Mouse (Mus musculus): Measurements from ENCODE around the gene Rgma.
A peak's percentile ranks its signal among the peaks of the same experiment; 100 is the strongest.

Rgma gene

DNA sequence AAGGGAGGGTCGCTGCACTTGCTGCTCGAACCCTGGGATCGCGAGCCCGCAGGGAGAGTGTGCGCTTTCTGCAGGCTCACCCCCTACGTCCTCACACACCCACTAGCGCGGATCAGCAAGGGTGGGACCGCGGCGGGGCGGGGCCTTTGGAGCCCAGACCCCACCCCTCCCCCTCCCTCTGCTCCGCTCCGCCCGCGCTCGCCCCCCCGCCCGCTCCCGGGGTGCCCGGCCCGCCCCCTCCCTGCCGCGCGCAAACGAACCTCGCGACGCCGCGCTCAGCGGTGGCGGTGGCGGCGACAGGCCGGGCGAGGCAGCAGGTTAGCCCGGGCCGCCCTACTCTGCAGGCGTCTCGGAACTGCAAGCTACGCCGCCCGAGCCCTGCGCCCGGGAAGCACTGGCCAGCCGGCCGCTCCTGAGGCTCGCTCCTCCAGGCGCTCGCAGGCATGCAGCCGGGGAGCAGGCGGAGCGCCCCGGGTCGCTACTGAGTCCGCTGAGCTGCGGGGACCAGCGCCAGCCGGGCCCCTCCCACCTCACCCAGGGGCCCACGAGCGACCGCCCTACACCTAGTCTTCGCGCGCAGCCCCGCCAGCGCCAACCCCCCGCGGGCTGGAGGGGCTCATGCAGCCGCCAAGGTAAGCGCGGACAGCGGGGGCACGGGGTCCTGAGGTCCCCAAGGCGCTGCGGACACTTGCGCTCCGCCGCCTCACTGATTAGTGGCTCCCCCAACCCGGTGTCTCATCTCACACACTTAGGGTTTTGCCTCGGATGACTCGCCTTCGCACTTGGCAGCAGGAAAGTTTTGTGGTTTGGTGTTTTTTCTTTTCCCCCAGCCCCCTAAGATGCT, at the start of gene Rgma:
Rgma (plus strand) TSS at position 253 of the 844 bp plus-strand sequence.
- ATAC-seq (ENCODE audit: low TSS enrichment), result peak; percentile 44

DNA sequence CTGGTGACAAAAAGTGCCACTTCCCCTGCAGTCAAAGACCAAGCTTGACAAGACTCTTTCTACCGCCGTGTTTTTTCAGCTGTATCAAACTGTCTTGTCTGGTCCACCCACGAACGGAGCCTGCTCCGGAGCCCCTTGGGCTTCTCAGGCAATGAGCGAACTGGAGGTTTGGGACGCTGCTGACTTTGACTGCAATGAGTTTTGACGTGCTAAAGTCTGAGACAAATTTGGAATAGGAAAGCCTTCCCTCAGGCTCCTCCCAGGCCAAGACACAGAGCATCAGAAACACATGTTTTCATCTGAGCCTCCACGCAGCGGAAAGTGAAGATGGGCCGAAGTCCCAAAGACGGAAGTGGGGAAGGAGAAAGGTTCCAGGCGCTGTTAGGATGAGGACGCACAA, 49.1 kb upstream of the Rgma start:
- no peak for ATAC-seq (ENCODE audit: low TSS enrichment)

DNA sequence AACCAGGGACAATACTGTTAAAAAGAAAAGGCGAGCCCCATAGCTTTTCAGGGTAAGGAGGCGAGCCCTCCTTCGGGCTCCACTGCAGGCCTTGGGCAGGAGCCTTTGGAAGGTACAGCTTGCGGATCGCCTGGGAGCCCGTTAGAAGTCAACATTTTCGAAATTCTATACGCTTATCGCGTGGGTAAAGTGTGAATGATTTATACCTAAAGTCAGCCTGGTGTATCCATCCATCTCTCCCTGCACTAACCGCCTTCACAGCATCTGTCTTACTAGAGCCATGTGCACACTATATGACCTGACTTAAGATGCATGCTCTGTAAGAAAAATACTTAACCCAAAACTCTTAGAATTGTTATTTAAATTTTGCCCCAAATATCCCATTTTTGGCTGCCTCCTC, 48.6 kb upstream of the Rgma start:
- peak; percentile 9; the same call in 1 of the 2 replicates for ATAC-seq (ENCODE audit: low TSS enrichment)

DNA sequence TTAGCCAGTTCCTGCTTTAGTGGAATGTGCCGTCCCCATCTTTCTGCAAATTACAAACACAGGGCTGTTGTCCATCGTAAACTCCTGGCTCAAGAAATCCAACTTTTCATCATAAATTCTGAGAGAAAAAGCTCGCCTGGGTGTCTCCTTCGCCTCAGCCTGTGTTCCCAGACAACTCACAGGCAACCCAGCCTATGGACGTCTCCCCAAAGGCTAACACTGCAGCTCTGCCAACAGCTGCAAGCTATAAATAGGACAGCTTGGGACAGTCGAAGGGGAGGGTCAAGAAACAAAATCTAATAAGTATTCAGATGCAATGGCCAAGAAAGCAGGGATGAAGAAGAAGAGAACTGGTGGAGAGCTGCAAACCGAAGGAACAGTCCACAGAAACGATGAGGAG, 48.1 kb upstream of the Rgma start:
- ATAC-seq (ENCODE audit: low TSS enrichment), result no peak

DNA sequence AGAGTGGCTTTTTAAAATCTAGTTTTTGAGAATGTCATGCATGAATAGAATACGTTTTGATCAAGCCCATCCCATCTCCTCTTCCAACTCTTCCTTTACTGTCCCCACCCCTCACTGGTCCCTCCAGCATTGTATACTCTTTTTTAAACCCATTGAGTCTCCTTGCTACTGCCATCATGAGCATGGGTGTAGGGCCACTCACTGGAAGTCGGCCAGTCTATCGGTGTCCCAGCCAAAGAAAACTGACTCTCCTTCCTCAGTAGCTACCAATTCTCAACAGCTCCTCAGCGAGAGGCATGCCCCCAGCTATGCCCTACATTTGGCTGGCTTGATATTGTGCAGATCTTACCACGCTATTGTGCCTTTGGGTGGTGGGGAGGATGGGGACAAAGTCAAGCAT, 47.7 kb upstream of the Rgma start:
- ATAC-seq (ENCODE audit: low TSS enrichment), result no peak

DNA sequence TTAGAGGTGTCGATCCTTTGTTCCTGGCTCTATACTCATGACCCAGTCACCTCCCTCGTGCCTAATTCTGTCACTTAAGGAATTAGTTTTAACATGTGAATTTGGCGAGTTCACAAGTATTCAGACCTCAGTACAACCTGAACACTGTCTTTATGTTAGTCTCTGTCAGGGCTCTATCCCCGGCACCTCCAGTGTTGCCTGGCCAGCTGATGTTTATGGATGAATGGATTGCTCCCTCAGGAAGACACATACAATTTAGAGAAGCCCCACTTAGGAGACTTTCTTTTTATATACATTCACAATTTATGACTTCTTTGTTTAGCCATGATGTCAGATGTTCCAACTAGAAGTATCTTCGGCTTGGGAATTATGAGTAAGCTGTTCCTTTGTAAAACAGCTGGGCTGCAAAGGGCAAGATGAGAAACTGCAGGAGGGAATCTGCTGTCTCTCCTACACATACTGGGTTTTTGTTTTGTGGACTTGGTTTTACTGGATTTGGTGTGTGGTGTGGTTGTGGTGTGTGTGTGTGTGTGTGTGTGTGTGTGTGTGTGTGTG, 46.6 kb upstream of the Rgma start:
- no peak for ATAC-seq (ENCODE audit: low TSS enrichment)

DNA sequence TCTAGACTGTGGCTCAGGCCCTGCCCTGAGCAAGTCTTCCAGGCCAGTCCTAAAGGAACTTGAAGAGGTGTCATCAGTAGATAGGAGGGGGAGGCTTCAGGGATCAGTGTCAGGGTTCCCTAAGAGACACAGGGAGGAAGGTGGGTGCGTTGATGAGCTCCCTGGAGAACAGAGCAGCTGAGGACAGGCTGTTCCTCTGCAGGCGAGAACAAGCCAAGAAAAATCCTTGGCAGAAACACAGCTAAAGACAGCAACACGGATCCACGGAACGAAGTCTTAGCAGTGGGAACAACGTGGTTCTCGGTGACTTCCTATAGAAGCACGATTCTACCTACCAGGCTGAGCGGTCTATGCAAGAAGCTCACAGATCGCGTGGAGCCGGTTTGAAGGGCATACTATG, 44.6 kb upstream of the Rgma start:
- ATAC-seq (ENCODE audit: low TSS enrichment), result peak; percentile 79

DNA sequence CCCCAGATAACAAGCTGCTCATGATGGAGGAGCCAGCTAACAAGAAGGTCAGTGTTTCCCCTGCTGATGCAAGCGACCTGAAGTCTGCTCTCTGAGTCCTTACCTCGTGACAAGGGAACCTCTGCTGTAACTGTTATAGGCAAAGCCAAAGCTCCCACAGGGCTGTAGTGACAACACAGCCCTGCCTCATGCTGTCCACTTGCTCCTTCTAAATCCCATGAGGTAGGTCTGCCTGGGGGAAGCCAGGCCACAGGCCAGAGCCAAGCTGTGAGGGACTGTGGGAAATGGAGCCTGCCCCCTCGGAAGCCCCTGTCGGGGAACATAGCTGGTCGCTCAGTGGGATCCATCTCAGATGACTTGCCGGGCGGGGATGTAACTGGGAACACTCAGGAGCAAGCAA, 43.7 kb upstream of the Rgma start:
- ATAC-seq (ENCODE audit: low TSS enrichment), result no peak

DNA sequence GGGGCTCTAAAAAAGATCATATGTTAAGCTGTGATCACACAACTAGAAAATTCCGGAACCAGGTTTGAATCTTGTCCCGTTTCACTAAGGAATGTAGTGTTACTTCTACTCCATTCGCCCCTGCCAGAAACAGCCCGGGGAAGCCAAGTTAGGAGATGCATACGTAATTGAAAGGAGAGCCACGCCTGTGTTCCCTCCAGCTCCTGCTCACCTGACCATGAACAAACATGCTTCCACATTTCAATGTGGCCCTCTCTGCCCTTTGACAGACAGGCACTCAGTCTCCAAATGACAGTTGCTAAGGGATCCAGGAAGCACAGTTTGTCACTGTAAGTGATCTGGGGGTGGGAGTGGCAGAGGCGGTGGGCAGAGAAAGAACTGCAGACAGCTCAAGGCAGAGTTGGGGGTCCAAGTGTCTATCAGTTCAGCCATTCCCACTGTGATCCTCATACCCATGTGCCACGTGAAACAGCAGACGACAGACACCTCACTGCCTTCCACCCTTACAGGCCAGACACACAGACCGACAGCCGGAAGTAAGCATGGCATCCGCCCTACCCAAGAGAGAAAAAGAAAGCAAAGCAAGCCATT, 41.8 kb upstream of the Rgma start:
- no peak for ATAC-seq (ENCODE audit: low TSS enrichment)

DNA sequence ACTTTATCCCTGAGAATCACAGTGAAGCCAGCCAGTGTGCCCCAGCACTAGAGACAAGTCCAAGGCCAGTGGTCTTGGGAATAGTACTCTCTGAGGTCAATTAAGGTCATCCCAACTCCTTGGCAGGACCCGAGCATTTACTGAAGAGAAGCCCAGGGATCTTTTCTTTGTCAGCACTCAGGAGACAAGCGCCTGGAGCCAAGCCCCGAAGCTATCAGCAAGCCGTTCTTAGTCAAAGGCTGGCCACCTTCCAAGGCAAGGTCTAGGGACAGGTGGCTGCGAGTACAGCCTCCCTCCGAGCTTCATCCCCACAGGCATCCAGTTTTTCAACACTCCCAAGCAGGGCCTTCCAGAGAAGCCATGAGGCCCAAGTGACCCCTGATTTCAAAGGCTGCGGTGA, 40.4 kb upstream of the Rgma start:
- ATAC-seq (ENCODE audit: low TSS enrichment), result no peak

DNA sequence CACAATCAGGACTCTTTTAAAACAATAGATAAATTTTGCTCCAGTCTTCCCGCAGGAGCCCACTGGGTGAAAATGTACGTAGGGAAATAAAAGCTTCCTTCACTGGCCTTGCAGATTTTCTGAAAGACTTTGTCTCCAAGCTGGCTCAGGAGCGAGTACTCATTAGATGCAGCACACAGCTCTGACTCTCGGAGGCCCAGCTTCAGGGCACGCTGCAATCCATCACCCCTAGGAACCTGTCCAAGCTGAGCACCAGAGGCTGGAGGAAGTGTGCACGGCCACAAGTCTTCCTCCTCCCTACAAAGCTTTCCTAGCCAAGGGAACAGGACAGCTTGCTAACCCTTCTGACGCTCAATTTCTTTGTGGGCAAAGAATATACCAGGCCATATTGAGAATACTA, 38.9 kb upstream of the Rgma start:
- no peak for ATAC-seq (ENCODE audit: low TSS enrichment)

DNA sequence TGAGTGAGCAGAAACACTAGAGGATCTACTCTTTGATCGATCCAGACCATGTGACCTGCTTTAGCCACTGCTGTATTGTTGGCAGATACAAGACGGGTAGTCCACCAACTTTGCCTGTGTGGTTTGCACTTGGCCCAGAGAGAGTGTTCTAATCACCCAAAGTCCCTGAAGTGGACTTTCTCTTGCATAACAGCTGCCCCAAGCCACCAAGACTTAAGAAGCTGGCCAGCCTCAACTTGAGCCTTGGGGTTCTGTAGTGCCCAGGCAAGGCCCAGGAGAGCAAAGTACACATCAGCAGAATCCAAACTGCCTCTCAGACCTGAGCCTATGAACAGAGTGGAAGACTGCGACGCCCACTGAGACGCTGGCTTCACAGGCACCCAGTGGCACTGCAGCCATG, 37.0 kb upstream of the Rgma start:
- peak; percentile 41; the same call in 1 of the 2 replicates for ATAC-seq (ENCODE audit: low TSS enrichment)

DNA sequence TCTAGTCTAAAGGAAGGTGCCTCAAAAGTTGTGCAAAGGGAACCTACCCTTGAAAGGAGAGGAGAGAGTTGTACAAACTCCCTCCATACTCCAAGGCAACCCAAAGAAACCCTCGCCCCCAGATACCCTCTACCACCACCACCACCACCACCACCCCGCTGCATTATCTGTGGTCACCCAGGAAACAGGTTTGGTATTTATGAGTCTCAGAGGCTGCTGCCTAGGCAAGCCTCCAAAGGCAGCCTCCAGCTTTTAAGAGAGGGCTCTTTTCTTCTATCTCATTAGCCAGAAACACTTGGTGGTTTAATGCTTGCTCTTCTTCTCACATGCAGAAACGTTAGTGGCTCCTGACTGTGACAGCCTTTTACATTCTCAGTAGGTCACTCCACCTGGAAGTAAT, 31.5 kb upstream of the Rgma start:
- no peak for ATAC-seq (ENCODE audit: low TSS enrichment)

DNA sequence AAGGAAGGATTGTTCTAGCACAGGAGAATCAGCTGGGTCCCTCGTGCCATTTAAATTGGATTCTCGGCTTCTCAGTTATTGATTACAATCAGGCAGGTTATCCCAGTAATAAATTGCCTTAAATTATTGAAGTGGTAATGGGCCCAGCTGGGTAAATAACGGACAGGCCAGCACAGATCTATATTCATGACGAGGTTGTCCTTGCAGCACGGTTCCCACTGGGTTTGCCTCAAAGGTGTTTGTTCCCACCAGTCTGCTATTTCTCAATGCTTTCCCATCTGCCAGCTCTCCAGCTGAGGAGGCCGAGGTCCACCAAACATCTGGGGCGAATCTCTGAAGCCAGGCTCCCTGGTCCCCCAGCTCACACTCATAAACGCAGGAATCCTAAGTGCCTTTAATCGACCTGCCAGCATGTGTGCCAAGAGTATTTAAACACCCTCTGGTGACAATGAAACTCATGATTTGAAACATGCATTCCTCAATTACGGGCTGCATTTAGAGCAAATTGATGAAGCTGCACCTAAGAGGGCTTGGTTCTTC, 26.7 kb upstream of the Rgma start:
- no peak for ATAC-seq (ENCODE audit: low TSS enrichment)

DNA sequence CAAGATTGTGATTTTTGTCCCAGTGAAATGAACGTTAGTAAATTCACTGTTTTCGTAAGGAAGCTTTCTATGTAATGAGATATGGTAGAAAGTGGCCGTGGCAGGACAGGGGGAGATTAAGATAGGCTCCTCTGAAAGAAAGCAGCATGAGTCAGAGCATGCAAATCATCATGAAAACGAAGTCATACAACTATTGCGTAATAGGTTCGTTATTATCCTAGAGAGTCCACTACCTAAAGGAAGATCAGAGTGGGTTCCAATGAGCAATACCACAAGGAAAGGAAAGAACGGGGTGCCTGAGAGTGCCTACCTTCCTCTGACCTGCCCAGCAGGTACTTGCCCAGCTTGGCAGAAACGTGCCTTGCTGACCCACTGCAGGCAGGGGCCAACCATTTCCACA, 26.2 kb upstream of the Rgma start:
- ATAC-seq (ENCODE audit: low TSS enrichment), result no peak

DNA sequence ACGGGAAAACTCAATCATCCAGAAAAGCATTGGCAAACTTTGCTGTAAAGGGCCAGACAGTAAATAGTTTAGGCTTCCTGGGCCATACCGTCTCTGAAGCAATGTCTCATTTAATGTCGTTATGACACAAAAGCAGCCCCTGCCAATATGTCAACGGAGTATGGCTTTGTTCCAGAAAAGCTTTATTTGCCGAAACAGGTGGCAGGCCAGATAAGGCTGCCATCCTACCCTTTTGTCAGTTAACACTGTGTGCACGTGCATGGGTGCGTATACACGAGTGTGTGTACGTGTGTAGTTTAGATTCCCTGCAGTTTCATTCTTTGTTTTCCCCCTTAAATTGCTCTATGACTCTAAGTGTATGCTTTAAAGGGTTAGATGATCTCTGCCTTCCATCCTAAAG, 20.1 kb upstream of the Rgma start:
- no peak for ATAC-seq (ENCODE audit: low TSS enrichment)

DNA sequence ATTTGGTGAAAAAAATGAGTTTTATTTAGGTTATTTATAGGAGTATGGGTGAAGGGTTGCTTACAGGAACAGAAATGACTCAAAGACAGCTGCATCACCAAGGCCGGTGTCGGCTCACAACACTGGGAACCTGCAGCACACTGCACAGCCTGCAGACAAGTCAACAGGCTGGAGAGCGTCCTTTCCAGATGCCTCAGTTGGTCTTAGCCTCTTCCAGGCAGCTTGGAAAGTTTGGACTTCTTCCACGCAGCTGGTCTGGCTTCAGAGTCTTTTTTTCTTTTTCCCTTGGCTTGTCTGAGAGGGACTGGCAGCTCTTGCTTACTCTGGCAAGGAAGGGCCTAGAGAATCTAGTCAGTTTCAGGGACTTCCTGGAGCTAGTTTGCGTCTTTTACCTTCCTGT, 18.4 kb upstream of the Rgma start:
- ATAC-seq (ENCODE audit: low TSS enrichment), result peak; percentile 6; the same call in 1 of the 2 replicates

DNA sequence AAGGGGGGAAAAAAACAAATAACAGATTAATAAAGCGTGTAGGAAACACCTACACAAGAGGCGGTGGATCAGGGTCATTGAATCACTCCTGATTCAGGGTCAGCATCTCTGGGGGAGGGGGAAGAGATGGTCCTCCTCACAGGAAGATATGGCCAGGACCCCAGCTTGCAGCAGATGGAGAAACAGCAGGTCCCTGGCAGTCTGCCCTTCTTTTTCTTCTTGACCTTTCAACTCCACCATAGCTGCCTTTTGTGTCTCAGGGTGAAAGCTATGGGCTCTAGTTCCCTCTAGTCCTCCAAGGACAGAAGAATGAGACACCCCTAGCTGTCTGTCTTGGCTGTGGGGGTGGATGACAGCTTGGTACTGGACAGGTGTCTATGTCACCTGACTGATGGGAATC, 17.7 kb upstream of the Rgma start:
- no peak for ATAC-seq (ENCODE audit: low TSS enrichment)

DNA sequence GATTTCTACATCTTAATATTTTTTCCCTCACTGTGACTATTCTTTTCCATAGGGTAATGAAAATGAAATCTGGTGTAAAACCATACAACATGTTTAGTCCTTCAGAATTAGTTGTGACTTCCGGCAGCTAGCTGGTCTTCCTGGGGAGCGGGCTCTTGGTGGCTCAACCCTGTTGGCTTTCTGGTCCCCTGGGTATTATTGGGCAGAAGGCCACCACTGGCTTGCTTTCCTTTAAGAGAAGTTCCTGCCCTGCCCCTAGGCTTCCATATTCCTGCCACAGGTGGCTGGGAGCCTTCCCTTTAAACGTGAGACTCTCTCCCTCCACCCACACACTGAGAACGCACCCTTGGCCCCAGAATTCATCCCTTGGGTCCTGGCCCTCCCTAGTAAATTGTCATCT, 9.8 kb upstream of the Rgma start:
- ATAC-seq (ENCODE audit: low TSS enrichment), result no peak

DNA sequence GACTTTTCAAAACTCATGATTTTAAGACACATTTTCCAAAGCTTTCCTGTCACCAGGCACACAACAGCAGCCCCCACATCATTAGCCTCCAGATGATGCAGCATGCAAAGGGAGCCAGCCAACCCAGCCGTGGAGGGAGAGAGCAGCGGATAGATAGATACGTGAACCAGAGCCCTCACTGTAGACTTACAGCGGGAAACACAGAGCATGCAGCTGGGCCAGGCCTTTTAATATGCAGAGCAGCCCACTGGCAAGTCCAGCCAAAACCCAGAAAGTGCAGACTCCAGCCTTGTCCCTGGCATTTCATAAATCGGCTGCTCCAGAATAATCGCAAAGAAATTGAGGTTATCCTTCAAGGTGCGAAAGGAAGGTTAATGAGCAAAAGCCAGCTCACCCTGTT, 9.3 kb upstream of the Rgma start:
- peak; percentile 47; the same call in 1 of the 2 replicates for ATAC-seq (ENCODE audit: low TSS enrichment)

DNA sequence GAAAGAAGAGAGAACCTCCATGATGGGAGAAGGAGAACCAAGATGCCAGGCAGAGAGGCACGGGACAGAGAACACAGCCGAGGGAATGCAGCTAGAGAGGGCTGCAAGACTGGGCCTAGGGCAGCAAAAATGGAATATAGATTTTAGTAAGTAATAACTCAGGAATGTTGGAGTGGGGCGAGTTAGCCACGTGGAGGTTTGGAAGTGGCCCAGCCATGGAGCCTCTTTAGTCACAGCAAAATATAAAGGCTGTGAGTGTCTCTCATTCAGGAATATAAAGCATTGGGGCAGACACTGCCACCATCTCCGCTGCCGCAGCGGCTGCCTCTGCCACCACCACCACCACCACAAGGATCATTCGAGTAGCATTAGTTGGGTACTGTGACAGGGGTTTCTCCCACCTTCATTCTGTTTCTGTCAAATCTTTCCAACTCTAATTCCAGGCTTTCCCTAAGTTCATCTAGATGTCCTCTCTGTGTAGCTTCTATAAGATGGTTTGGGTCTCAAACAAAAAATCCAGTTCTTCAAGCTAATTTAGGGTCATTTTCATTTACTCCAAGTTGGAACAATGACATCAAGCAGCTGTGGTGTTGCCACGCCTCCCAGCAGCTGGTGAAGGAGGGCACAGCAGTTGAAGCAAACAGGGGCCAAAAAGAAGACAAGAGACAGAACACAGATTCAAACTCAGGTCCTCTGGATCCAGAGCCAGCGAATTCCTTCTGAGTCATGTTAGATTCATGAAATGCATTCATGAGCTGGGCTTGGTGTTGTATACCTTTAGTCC, 7.4 kb upstream of the Rgma start:
- ATAC-seq (ENCODE audit: low TSS enrichment), result no peak

DNA sequence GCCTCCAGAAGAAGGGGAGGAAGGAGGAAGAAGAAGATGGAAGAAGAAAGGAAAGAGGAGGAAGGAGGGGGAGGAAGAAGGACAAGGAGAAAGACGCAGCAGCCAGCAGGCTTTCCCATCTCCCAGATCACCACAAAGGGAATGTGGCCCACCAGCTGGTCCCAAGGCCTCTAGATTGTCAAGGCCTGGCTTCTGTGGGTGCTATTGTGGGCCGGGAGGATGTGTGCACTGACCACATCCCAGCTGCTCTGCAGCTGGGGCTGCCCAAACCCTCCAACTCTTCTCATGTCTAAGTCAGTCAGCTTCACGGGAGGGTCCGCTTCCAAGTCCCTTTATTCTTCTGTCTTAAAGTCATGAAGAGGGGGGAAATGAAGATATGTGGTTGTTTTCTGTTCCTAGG, 5.3 kb upstream of the Rgma start:
- ATAC-seq (ENCODE audit: low TSS enrichment), result no peak
